Mouse (Mus musculus) liver, embryonic 14 days (tissue): Measurements from ENCODE around the gene Nat10. TPM values are rescaled to one million over a fixed set of nuclear protein-coding genes. Genes with fewer than 3 reads are reported as not detected.

Source experiments
- polyA plus RNA-seq: library from polyadenylated mRNA; depleted of rRNA; stranded (reverse); fragments of >200 nt; gene quantifications from 2 replicates; pipeline ENCODE4 v1.2.3, GENCODE M21; 2012; rRNA removed

Nat10 gene
- polyA plus RNA-seq: 24.5 and 24.6 TPM in 2 replicates

DNA sequence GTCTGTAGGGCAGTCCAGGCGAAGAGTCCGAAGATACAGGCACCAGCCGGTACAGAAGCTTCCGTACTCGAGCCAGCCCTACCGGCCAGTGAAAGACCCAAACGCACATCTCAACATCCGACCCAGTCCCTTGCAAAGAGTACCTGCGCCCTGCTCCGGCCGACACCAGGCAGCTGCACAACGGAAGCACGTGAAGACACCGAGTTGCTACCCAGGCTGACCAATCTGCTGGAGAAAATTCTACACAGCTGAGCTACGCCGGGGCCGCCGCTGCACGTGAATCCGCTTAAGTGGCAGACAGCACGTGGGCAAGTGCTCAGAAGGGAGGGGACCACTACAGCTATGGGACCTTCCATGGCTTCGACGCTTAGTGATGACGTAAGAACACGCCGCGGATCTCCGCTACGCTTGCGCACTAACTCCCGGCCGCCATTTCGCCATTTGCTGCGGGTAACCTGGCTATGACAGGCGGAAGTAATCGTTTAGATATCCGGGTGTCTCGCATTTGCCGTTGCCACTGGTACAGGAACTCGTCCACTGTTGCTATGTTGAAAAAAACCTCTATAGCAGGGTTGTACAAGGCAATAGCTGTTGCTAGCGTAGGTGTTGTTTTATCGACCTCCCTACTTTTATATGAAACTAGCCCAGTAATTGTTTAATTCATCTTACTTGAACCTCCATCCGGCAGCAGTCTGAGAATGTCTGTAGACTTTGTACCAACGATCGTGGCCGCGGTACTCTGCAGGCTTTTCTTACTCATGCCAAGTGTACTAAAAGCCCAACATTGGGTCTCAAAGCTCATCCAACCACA, at the start of gene Nat10:
Gene Nat10, minus strand, starts transcription at position 365 of the 811 bp plus-strand sequence.

DNA sequence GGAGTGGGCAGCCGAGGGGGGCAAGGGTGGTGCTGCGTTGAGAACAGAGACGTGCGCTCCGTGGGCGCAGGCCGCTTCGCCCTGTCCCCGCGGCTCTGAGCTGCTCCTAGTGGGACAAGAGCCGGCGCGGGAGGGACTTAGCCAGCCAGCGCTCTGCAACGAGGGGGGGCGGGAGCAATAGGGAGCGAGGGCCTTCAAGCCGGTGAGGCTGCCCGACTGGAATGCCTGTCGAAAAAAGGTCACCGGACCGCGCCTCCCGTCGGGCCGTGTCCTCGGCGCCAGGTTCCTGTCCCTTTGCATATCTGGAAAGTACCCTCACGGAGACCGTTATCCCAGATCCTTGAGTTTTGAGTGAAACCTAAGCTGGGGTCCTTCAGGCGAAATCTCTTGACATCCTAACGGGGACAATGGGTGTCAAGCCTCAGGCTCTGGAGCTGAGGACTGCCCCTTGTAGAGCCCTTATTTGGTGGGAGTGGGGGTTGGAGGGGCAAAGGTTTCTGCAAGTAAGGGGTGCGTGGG, 36.5 kb upstream of the Nat10 start, which contains the start of gene Caprin1:
Gene Caprin1, minus strand, starts transcription at position 159 of the 519 bp plus-strand sequence.

Other genes with a start within 250 kb of the Nat10 start
- gene Abtb2, start 195.0 kb downstream of the Nat10 start, polyA plus RNA-seq: 1.6 and 1.7 TPM in 2 replicates
- 67.7 and 83.8 TPM in 2 replicates for gene Caprin1, start 36.4 kb upstream of the Nat10 start, polyA plus RNA-seq
- gene Lmo2, start 196.7 kb upstream of the Nat10 start, polyA plus RNA-seq: 145 and 161 TPM in 2 replicates